Mouse (Mus musculus): ENCODE measurements around the gene Ackr4. TPM values are rescaled to one million over a fixed set of nuclear protein-coding genes. Genes with fewer than 3 reads are reported as not detected.

Ackr4 gene
- polyA plus RNA-seq, 1 experiment from 2014 or later = 1.1 TPM

GRCm38 (mm10) chr9:104128110-104128509 is 1.4 kb upstream of the Ackr4 start:
- H3K4me2 ChIP-seq (replicated peaks; ENCODE audit: low read depth, low read length) = no peak overlapping the region
- no peak overlapping the region for H3K4me3 ChIP-seq (ENCODE audit: low read depth, low read length)
- peaks cover 9% of the 10 kb centered on the region for H3K4me1 ChIP-seq (ENCODE audit: control insufficient read depth, insufficient read depth, low read length)
- H3K9ac ChIP-seq (replicated peaks; ENCODE audit: low read depth, low read length) = no peak overlapping the region
- ATAC-seq (ENCODE audit: insufficient number of reproducible peaks, insufficient read depth, low FRiP score, low read depth) = no peak
- WGBS = 59% methylated on average over 2 of the region's 2 CpGs
- no peak overlapping the region for H3K27ac ChIP-seq (ENCODE audit: low read length)
- H3K27me3 ChIP-seq (ENCODE audit: control insufficient read depth, insufficient read depth, low read length) = no peaks in the 10 kb centered on the region
- H3K36me3 ChIP-seq (ENCODE audit: control insufficient read depth, insufficient read depth, low read length) = no peaks in the 10 kb centered on the region
- no peaks in the 10 kb centered on the region for H3K9me3 ChIP-seq (ENCODE audit: control insufficient read depth, low read depth, low read length)

DNA sequence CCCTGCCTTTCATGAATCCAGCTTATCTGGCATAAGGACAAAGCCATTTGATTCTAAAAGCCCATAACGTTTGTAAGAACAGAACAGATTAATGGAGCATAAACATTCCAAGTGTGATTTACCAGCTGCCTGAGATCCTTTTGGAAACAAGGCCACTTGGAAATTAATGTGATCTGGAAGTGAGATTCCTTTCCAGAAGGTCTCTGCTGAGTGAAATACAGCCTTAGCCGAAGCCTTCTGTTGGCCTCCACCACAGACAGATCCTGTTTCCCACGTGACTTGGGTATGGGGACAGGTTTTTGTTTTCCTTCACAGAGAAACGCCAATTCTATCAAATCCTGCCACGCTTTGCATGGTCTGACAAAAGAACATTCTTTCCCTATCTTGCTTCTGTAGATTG is 3.1 kb downstream of the Ackr4 start:
- WGBS = 24% methylated on average over 5 of the region's 5 CpGs
- H3K4me2 ChIP-seq (replicated peaks; ENCODE audit: low read depth, low read length) = no peak overlapping the region
- no peak for ATAC-seq (ENCODE audit: insufficient number of reproducible peaks, insufficient read depth, low FRiP score, low read depth)
- H3K9ac ChIP-seq (replicated peaks; ENCODE audit: low read depth, low read length) = no peak overlapping the region
- H3K4me3 ChIP-seq (ENCODE audit: low read depth, low read length) = no peak overlapping the region
- no peaks in the 10 kb centered on the region for H3K27me3 ChIP-seq (ENCODE audit: control insufficient read depth, insufficient read depth, low read length)
- no peaks in the 10 kb centered on the region for H3K36me3 ChIP-seq (ENCODE audit: control insufficient read depth, insufficient read depth, low read length)
- peaks cover 9% of the 10 kb centered on the region for H3K4me1 ChIP-seq (ENCODE audit: control insufficient read depth, insufficient read depth, low read length)
- no peak overlapping the region for H3K27ac ChIP-seq (ENCODE audit: low read length)
- H3K9me3 ChIP-seq (ENCODE audit: control insufficient read depth, low read depth, low read length) = no peaks in the 10 kb centered on the region

DNA sequence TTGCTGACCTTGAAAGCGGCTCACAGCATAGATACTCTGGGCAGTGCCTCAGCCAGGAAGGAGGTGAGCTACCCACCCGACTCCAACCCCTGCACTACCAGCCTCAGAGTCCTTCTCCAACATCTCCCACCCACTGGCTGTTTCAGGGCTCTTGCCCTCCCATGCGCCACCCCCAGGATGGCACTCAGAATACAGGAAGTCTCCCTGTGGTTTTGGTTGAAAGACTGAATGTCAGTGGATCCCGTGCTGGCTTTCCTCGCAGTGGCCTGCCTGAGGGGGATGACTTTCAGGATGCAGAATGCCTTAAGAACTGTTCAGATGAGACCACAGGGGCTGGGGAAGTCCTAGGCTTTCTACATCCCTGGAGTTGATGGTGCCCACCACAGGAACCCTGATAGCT is 3.6 kb downstream of the Ackr4 start:
- 84% methylated on average over 5 of the region's 5 CpGs for WGBS
- Histone ChIP-seq H3K4me2 (replicated peaks; ENCODE audit: low read depth, low read length) (no peak overlapping the region), H3K4me1 (ENCODE audit: control insufficient read depth, insufficient read depth, low read length) (peaks cover 9% of the 10 kb centered on the region), H3K9me3 (ENCODE audit: control insufficient read depth, low read depth, low read length) (no peaks in the 10 kb centered on the region), H3K36me3 (ENCODE audit: control insufficient read depth, insufficient read depth, low read length) (no peaks in the 10 kb centered on the region), H3K27me3 (ENCODE audit: control insufficient read depth, insufficient read depth, low read length) (no peaks in the 10 kb centered on the region), H3K9ac (replicated peaks; ENCODE audit: low read depth, low read length) (no peak overlapping the region), H3K4me3 (ENCODE audit: low read depth, low read length) (no peak overlapping the region), H3K27ac (ENCODE audit: low read length) (no peak overlapping the region)
- no peak for ATAC-seq (ENCODE audit: insufficient number of reproducible peaks, insufficient read depth, low FRiP score, low read depth)

DNA sequence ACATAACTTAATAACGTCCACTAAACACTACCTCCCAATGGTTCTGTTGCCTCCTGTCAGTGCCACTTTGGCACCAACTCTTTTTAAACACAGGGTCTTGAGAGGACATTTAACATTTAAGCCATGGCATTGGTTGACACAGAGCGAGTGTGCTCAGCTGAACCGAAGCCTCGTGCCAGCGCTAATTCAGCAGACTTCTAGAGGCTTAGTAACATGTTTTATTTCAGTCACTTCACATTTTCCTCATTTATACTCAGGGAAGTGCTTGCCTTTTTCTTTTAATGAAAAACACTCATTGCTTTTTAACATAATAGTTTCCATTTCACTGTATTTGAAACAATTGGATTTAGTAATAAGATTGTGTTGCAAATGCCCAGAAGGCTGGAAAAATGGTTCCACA is 17.6 kb downstream of the Ackr4 start:
- Histone ChIP-seq H3K27ac (ENCODE audit: low read length) (no peak overlapping the region), H3K9ac (replicated peaks; ENCODE audit: low read depth, low read length) (no peak overlapping the region), H3K4me2 (replicated peaks; ENCODE audit: low read depth, low read length) (no peak overlapping the region), H3K4me1 (ENCODE audit: control insufficient read depth, insufficient read depth, low read length) (no peaks in the 10 kb centered on the region), H3K27me3 (ENCODE audit: control insufficient read depth, insufficient read depth, low read length) (no peaks in the 10 kb centered on the region), H3K36me3 (ENCODE audit: control insufficient read depth, insufficient read depth, low read length) (no peaks in the 10 kb centered on the region), H3K9me3 (ENCODE audit: control insufficient read depth, low read depth, low read length) (peaks cover 4% of the 10 kb centered on the region; the same call in 1 of the 2 replicates), H3K4me3 (ENCODE audit: low read depth, low read length) (no peak overlapping the region)
- 87% methylated on average over 5 of the region's 5 CpGs for WGBS
- ATAC-seq (ENCODE audit: insufficient number of reproducible peaks, insufficient read depth, low FRiP score, low read depth) = no peak

DNA sequence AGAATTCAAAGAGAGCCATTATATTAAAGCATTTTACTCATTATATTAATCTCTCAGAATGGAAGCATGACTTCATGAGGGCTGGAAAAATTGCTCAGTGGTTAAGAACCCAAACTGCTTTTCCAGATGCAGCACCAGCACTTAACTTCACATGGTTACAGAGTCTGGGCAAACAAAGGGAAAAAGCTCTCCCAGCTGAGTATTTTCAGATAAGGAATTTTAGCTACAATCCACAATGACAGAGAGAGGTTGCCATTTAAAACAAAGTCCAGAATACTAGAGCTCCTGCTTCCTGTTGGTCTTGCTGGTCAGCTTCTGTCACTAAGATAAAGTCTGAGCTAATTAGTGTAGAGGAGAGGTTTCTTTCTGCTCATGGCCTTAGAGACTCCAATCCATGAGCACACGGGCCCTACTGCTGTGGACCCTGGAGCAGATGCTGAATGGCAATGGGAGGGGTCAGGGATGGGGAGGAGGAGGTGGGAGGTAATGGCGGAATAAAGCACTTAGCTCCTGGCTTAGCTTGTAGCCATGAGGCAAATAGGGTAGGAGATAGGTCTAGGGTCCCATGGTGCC is 18.1 kb downstream of the Ackr4 start:
- no peak overlapping the region for H3K9ac ChIP-seq (replicated peaks; ENCODE audit: low read depth, low read length)
- no peaks in the 10 kb centered on the region for H3K36me3 ChIP-seq (ENCODE audit: control insufficient read depth, insufficient read depth, low read length)
- H3K4me3 ChIP-seq (ENCODE audit: low read depth, low read length) = no peak overlapping the region
- WGBS = 66% methylated on average over 2 of the region's 2 CpGs
- no peak overlapping the region for H3K27ac ChIP-seq (ENCODE audit: low read length)
- no peak for ATAC-seq (ENCODE audit: insufficient number of reproducible peaks, insufficient read depth, low FRiP score, low read depth)
- peaks cover 4% of the 10 kb centered on the region; the same call in 1 of the 2 replicates for H3K9me3 ChIP-seq (ENCODE audit: control insufficient read depth, low read depth, low read length)
- no peaks in the 10 kb centered on the region for H3K4me1 ChIP-seq (ENCODE audit: control insufficient read depth, insufficient read depth, low read length)
- no peaks in the 10 kb centered on the region for H3K27me3 ChIP-seq (ENCODE audit: control insufficient read depth, insufficient read depth, low read length)
- no peak overlapping the region for H3K4me2 ChIP-seq (replicated peaks; ENCODE audit: low read depth, low read length)

DNA sequence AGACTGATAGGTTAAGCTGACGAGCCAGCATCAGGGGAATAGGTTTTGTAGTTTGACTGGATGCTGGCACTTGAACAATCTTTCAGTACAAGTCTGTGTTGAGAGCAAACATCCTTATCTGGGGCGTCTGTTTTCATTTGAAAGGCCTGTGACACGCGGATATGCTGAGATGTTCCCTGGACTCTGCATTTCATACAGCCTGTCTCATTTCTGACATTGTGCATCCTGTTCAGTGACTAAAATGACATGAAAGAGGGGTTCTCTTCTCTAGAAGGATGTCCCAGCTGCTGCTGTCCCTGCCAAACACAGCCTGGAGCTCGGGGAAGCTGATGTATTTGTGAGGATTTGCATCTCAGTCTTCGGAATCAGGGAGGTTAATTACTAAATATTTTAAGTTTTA is 19.3 kb downstream of the Ackr4 start:
- no peaks in the 10 kb centered on the region for H3K4me1 ChIP-seq (ENCODE audit: control insufficient read depth, insufficient read depth, low read length)
- ATAC-seq (ENCODE audit: insufficient number of reproducible peaks, insufficient read depth, low FRiP score, low read depth) = no peak
- WGBS = 54% methylated on average over 6 of the region's 6 CpGs

GRCm38 (mm10) chr9:104106930-104107329 is 19.8 kb downstream of the Ackr4 start:
- H3K9ac ChIP-seq (replicated peaks; ENCODE audit: low read depth, low read length) = no peak overlapping the region
- H3K4me3 ChIP-seq (ENCODE audit: low read depth, low read length) = no peak overlapping the region
- H3K36me3 ChIP-seq (ENCODE audit: control insufficient read depth, insufficient read depth, low read length) = no peaks in the 10 kb centered on the region
- H3K27me3 ChIP-seq (ENCODE audit: control insufficient read depth, insufficient read depth, low read length) = no peaks in the 10 kb centered on the region
- H3K4me2 ChIP-seq (replicated peaks; ENCODE audit: low read depth, low read length) = no peak overlapping the region
- H3K27ac ChIP-seq (ENCODE audit: low read length) = no peak overlapping the region
- 76% methylated on average over 9 of the region's 9 CpGs for WGBS
- no peaks in the 10 kb centered on the region for H3K4me1 ChIP-seq (ENCODE audit: control insufficient read depth, insufficient read depth, low read length)
- peaks cover 4% of the 10 kb centered on the region; the same call in 1 of the 2 replicates for H3K9me3 ChIP-seq (ENCODE audit: control insufficient read depth, low read depth, low read length)
- ATAC-seq (ENCODE audit: insufficient number of reproducible peaks, insufficient read depth, low FRiP score, low read depth) = no peak

More for the DNA sequence above, 19.3 kb downstream of the Ackr4 start:
- H3K4me2 ChIP-seq (replicated peaks; ENCODE audit: low read depth, low read length) = no peak overlapping the region
- no peaks in the 10 kb centered on the region for H3K36me3 ChIP-seq (ENCODE audit: control insufficient read depth, insufficient read depth, low read length)
- no peak overlapping the region for H3K27ac ChIP-seq (ENCODE audit: low read length)
- no peak overlapping the region for H3K9ac ChIP-seq (replicated peaks; ENCODE audit: low read depth, low read length)
- H3K4me3 ChIP-seq (ENCODE audit: low read depth, low read length) = no peak overlapping the region
- H3K27me3 ChIP-seq (ENCODE audit: control insufficient read depth, insufficient read depth, low read length) = no peaks in the 10 kb centered on the region
- peaks cover 4% of the 10 kb centered on the region; the same call in 1 of the 2 replicates for H3K9me3 ChIP-seq (ENCODE audit: control insufficient read depth, low read depth, low read length)

- 88% methylated on average over 2 of the region's 2 CpGs for WGBS
Measured at GRCm38 (mm10) chr9:104104986-104105385, 21.7 kb downstream of the Ackr4 start.

GRCm38 (mm10) chr9:104102901-104103300 is 23.8 kb downstream of the Ackr4 start:
- Histone ChIP-seq H3K9me3 (ENCODE audit: control insufficient read depth, low read depth, low read length) (no peaks in the 10 kb centered on the region), H3K4me1 (ENCODE audit: control insufficient read depth, insufficient read depth, low read length) (no peaks in the 10 kb centered on the region), H3K27me3 (ENCODE audit: control insufficient read depth, insufficient read depth, low read length) (no peaks in the 10 kb centered on the region), H3K4me2 (replicated peaks; ENCODE audit: low read depth, low read length) (no peak overlapping the region), H3K36me3 (ENCODE audit: control insufficient read depth, insufficient read depth, low read length) (no peaks in the 10 kb centered on the region), H3K4me3 (ENCODE audit: low read depth, low read length) (no peak overlapping the region), H3K27ac (ENCODE audit: low read length) (no peak overlapping the region), H3K9ac (replicated peaks; ENCODE audit: low read depth, low read length) (no peak overlapping the region)
- 63% methylated on average over 2 of the region's 2 CpGs for WGBS
- ATAC-seq (ENCODE audit: insufficient number of reproducible peaks, insufficient read depth, low FRiP score, low read depth) = no peak

More at GRCm38 (mm10) chr9:104104986-104105385, 21.7 kb downstream of the Ackr4 start:
- Histone ChIP-seq H3K36me3 (ENCODE audit: control insufficient read depth, insufficient read depth, low read length) (no peaks in the 10 kb centered on the region), H3K27me3 (ENCODE audit: control insufficient read depth, insufficient read depth, low read length) (no peaks in the 10 kb centered on the region), H3K9me3 (ENCODE audit: control insufficient read depth, low read depth, low read length) (no peaks in the 10 kb centered on the region), H3K4me2 (replicated peaks; ENCODE audit: low read depth, low read length) (no peak overlapping the region), H3K27ac (ENCODE audit: low read length) (no peak overlapping the region), H3K9ac (replicated peaks; ENCODE audit: low read depth, low read length) (no peak overlapping the region), H3K4me1 (ENCODE audit: control insufficient read depth, insufficient read depth, low read length) (no peaks in the 10 kb centered on the region), H3K4me3 (ENCODE audit: low read depth, low read length) (no peak overlapping the region)
- ATAC-seq (ENCODE audit: insufficient number of reproducible peaks, insufficient read depth, low FRiP score, low read depth) = no peak

Data from stomach, embryonic 14.5 days (tissue).